Mouse (Mus musculus) heart, embryonic 16.5 days (tissue): Measurements from ENCODE around the gene Cbx8. TPM values are rescaled to one million over a fixed set of nuclear protein-coding genes. Genes with fewer than 3 reads are reported as not detected.

Source experiments
- ATAC-seq: fragments of 200-750 bp; cut with Nextera tagmentation; replicated peaks from 2 replicates; pipeline ENCODE4 v1.8.0; 2017; ENCODE audit warnings: moderate number of reproducible peaks; ENCODE audit not compliant: insufficient read depth, low FRiP score; ENCODE audit errors: extremely low read depth
- H3K27ac ChIP-seq: fragments of 300-500 bp; sonication (generic); 2 replicates; pipeline ENCODE4 v1.5.1; 2014; ENCODE audit warnings: mild to moderate bottlenecking, low read length, control low read depth, moderate library complexity
- H3K27me3 ChIP-seq: fragments of 300-500 bp; sonication (generic); 2 replicates; pipeline ENCODE4 v1.6.1; 2014; ENCODE audit warnings: low read length, mixed read lengths; ENCODE audit not compliant: control insufficient read depth, insufficient read depth
- H3K36me3 ChIP-seq: fragments of 300-500 bp; sonication (generic); 2 replicates; pipeline ENCODE4 v1.6.1; 2014; ENCODE audit not compliant: control insufficient read depth, insufficient read depth
- H3K4me1 ChIP-seq: fragments of 300-500 bp; sonication (generic); 2 replicates; pipeline ENCODE4 v1.6.1; 2014; ENCODE audit warnings: low read length, mixed read lengths; ENCODE audit not compliant: control insufficient read depth, insufficient read depth
- H3K4me2 ChIP-seq: fragments of 300-500 bp; sonication (generic); 2 replicates; pipeline ENCODE4 v1.6.1; 2014; ENCODE audit warnings: low read depth, mild to moderate bottlenecking, control low read depth, low read length
- H3K4me3 ChIP-seq: fragments of 300-500 bp; sonication (generic); 2 replicates; pipeline ENCODE4 v1.5.1; 2014; ENCODE audit warnings: mild to moderate bottlenecking, control low read depth, low read length
- H3K9ac ChIP-seq: fragments of 300-500 bp; sonication (generic); 2 replicates; pipeline ENCODE4 v1.6.1; 2014; ENCODE audit warnings: low read length, control low read depth
- H3K9me3 ChIP-seq: fragments of 300-500 bp; sonication (generic); replicated peaks from 2 replicates; pipeline ENCODE4 v1.6.1; 2016; ENCODE audit warnings: low read length; ENCODE audit not compliant: control insufficient read depth
- WGBS: fragments of 180-500 bp; shearing (Covaris S2); extraction: QIAGEN DNeasy Blood & Tissue Kit; methylation state at CpG from one replicate; pipeline ENCODE4 v1.1.7; 2014; 5-methylcytosine and 5-hydroxymethylcytosine counted together
- polyA plus RNA-seq: library from polyadenylated mRNA; unstranded; fragments of >200 nt; fragmentation: Nextera tagmentation; extraction: Ambion mirVana; gene quantifications from 2 replicates; pipeline ENCODE4 v1.2.1, GENCODE M21; 2015

Cbx8 gene
- polyA plus RNA-seq, 1 experiment from 2014 or later, result 7.0 TPM

- peaks cover 17% of the 10 kb centered on the region for H3K27me3 ChIP-seq
- no peak; the same call in 1 of the 2 replicates for ATAC-seq
- H3K4me2 ChIP-seq, result peak overlapping the region; percentile 88
- H3K9ac ChIP-seq, result peak overlapping the region; percentile 80
- no peaks in the 10 kb centered on the region for H3K9me3 ChIP-seq
- under 1% methylated on average over 15 of the region's 15 CpGs for WGBS
- peaks cover 18% of the 10 kb centered on the region for H3K36me3 ChIP-seq
- H3K4me1 ChIP-seq, result peaks cover 31% of the 10 kb centered on the region
- H3K4me3 ChIP-seq, result peak overlapping the region; percentile 92
- peak overlapping the region; percentile 79 for H3K27ac ChIP-seq
Observed at GRCm38 (mm10) chr11:119023616-119023980, 17.2 kb downstream of the Cbx8 start.

- ATAC-seq, result peak; percentile 89
- Histone ChIP-seq H3K27ac (peak within 1 kb of the TSS; percentile 79), H3K4me1 (peaks cover 31% of the 10 kb centered on the region), H3K9me3 (no peaks in the 10 kb centered on the region), H3K4me2 (peak within 1 kb of the TSS; percentile 88), H3K4me3 (peak within 1 kb of the TSS; percentile 92), H3K36me3 (peaks cover 12% of the 10 kb centered on the region), H3K9ac (peak within 1 kb of the TSS; percentile 80), H3K27me3 (peaks cover 17% of the 10 kb centered on the region)
- under 1% methylated on average over 96 of the region's 99 CpGs for WGBS
Observed at GRCm38 (mm10) chr11:119022895-119023615, 17.7 kb downstream of the Cbx8 start, which contains the start of gene Cbx2. Cbx2 (plus strand) TSS chr11:119022962.

- Histone ChIP-seq H3K27ac (0 out of 2 replicates have a peak overlapping the region, but pooled peaks have one; percentile 40), H3K9ac (peak overlapping the region; percentile 80), H3K4me1 (peaks cover 31% of the 10 kb centered on the region), H3K4me2 (peak overlapping the region; percentile 88), H3K27me3 (peaks cover 17% of the 10 kb centered on the region), H3K4me3 (peak overlapping the region; percentile 92), H3K9me3 (no peaks in the 10 kb centered on the region), H3K36me3 (0 out of 2 replicates have a peak, but pooled peaks cover 6% of the 10 kb centered on the region)
- no peak for ATAC-seq
- 5% methylated on average over 42 of the region's 42 CpGs for WGBS
Observed at GRCm38 (mm10) chr11:119022068-119022894, 18.5 kb downstream of the Cbx8 start.

GRCm38 (mm10) chr11:119021180-119021579 lies 19.6 kb downstream of the Cbx8 start:
- H3K9me3 ChIP-seq, result no peaks in the 10 kb centered on the region
- peaks cover 26% of the 10 kb centered on the region for H3K4me1 ChIP-seq
- no peak overlapping the region for H3K9ac ChIP-seq
- 82% methylated on average over 7 of the region's 7 CpGs for WGBS
- H3K27ac ChIP-seq, result no peak overlapping the region
- no peak overlapping the region for H3K4me3 ChIP-seq
- H3K4me2 ChIP-seq, result no peak overlapping the region
- no peaks in the 10 kb centered on the region for H3K36me3 ChIP-seq
- ATAC-seq, result no peak
- peaks cover 17% of the 10 kb centered on the region for H3K27me3 ChIP-seq

GRCm38 (mm10) chr11:119017506-119017905 lies 23.3 kb downstream of the Cbx8 start:
- 76% methylated on average over 7 of the region's 7 CpGs for whole genome bisulfite sequencing

GRCm38 (mm10) chr11:119014455-119014854 lies 26.3 kb downstream of the Cbx8 start:
- ATAC-seq, result no peak
- no peaks in the 10 kb centered on the region for H3K4me1 ChIP-seq
- H3K27me3 ChIP-seq, result no peaks in the 10 kb centered on the region
- WGBS, result 75% methylated on average over 7 of the region's 7 CpGs
- no peak overlapping the region for H3K4me2 ChIP-seq
- H3K9me3 ChIP-seq, result no peaks in the 10 kb centered on the region
- no peak overlapping the region for H3K4me3 ChIP-seq
- H3K27ac ChIP-seq, result no peak overlapping the region
- H3K36me3 ChIP-seq, result no peaks in the 10 kb centered on the region
- no peak overlapping the region for H3K9ac ChIP-seq

More at GRCm38 (mm10) chr11:119017506-119017905, 23.3 kb downstream of the Cbx8 start:
- Histone ChIP-seq H3K36me3 (no peaks in the 10 kb centered on the region), H3K9me3 (no peaks in the 10 kb centered on the region), H3K4me3 (no peak overlapping the region), H3K27me3 (peaks cover 17% of the 10 kb centered on the region), H3K9ac (no peak overlapping the region), H3K27ac (no peak overlapping the region), H3K4me1 (no peaks in the 10 kb centered on the region), H3K4me2 (no peak overlapping the region)
- ATAC-seq, result no peak

GRCm38 (mm10) chr11:119007461-119008456 lies 33.0 kb downstream of the Cbx8 start:
- no peaks in the 10 kb centered on the region for H3K36me3 ChIP-seq
- WGBS, result 21% methylated on average over 21 of the region's 21 CpGs
- ATAC-seq, result 0 out of 2 replicates have a peak, but pooled peaks have one; percentile 49
- H3K4me1 ChIP-seq, result peaks cover 2% of the 10 kb centered on the region; the same call in 1 of the 2 replicates
- peak overlapping the region; percentile 14; the same call in 1 of the 2 replicates for H3K9ac ChIP-seq
- no peak overlapping the region for H3K27ac ChIP-seq
- no peaks in the 10 kb centered on the region for H3K9me3 ChIP-seq
- 0 out of 2 replicates have a peak, but pooled peaks cover 2% of the 10 kb centered on the region for H3K27me3 ChIP-seq
- H3K4me2 ChIP-seq, result peak overlapping the region; percentile 57
- H3K4me3 ChIP-seq, result peak overlapping the region; percentile 35

GRCm38 (mm10) chr11:119006462-119006861 lies 34.3 kb downstream of the Cbx8 start:
- no peak overlapping the region for H3K27ac ChIP-seq
- H3K9me3 ChIP-seq, result no peaks in the 10 kb centered on the region
- H3K4me2 ChIP-seq, result no peak overlapping the region
- peaks cover 2% of the 10 kb centered on the region; the same call in 1 of the 2 replicates for H3K4me1 ChIP-seq
- no peaks in the 10 kb centered on the region for H3K36me3 ChIP-seq
- 0 out of 2 replicates have a peak, but pooled peaks cover 2% of the 10 kb centered on the region for H3K27me3 ChIP-seq
- no peak for ATAC-seq
- 59% methylated on average over 3 of the region's 3 CpGs for WGBS
- H3K9ac ChIP-seq, result no peak overlapping the region
- no peak overlapping the region for H3K4me3 ChIP-seq
